Mouse (Mus musculus) neural tube, embryonic 10.5 days (tissue): Measurements from ENCODE around the gene Gpx7.
A peak's percentile ranks its signal among the peaks of the same experiment; 100 is the strongest.

Source experiments
- DNase-seq: peaks from one replicate; pipeline ENCODE4 v3.0.0-alpha.2; 2017; ENCODE audit warnings: low spot score; ENCODE audit errors: extremely low spot score

The Gpx7 gene

DNA sequence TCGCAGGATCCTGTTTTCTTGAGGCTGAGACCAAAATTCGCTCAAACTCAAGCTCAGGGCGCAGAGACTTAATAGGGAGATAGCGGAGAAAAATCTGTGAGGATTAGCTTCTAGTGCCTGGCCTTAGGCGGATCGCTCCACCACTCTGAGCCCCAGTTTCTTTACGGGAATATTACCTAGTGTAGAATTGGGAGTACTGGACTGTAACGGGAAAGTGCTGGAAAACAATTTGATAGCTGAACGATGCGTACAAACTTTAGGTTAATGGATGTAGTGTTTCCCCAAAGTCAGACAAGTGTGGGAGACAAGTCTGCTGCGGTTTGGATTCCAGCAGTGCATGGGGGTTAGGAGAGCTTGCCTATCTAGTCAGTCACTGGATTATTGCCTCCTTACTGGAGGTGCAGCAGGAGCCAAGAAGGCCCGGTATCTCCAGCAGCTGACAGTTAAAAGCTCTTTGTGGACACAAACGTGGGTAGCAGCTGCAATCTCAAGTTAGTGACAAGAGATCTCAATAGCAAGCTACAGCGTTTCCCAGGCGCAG lies at the start of gene Gpx7:
TSS of gene Gpx7 (minus strand) at position 101 of the 541 bp plus-strand sequence.
- DNase-seq: peak; percentile 59

- no peak for DNase-seq
Observed at GRCm38 (mm10) chr4:108456028-108456427, 49.3 kb upstream of the Gpx7 start.

- DNase-seq: no peak
Observed at GRCm38 (mm10) chr4:108448091-108448490, 41.3 kb upstream of the Gpx7 start.

GRCm38 (mm10) chr4:108438082-108438840 lies 31.5 kb upstream of the Gpx7 start:
- peak; percentile 2 for DNase-seq

GRCm38 (mm10) chr4:108436225-108436624 lies 29.5 kb upstream of the Gpx7 start:
- DNase-seq: no peak

DNA sequence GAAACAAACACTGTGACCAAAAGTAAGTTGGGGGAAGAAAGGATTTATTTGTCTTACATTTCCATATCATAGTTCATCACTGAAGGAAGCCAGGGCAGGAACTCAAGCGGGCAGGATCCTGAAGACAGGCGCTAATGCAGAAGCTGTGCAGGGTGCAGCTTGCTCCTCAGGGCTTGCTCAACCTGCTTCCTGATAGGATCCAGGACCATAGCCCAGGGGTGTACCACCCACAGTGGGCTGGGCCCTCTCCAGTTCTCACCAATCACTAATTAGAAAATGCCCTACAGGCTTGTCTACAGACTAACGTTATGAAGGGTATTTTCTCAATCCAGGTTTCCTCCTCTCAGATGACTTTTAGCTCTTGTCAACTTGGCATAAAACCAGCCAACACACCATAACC lies 28.9 kb upstream of the Gpx7 start:
- DNase-seq: no peak

DNA sequence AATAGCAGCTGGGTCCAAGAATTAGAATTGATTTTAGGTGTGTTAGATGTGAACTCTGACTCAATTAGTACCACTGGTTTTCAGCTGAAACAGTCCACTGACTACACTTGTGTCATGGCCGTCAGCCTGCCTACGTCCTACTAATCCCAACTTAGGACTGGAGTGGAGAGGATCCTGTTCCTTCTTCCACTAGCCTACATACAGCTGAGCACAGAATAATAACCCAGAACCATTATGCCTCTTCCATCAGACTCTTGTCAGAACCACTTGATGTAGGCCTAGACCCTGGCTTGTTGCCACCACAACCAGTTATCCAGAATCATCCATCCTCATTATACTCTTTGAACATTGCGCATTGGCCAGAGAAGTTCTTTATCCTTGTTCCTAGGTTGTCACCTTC lies 28.0 kb upstream of the Gpx7 start:
- DNase-seq: no peak

DNA sequence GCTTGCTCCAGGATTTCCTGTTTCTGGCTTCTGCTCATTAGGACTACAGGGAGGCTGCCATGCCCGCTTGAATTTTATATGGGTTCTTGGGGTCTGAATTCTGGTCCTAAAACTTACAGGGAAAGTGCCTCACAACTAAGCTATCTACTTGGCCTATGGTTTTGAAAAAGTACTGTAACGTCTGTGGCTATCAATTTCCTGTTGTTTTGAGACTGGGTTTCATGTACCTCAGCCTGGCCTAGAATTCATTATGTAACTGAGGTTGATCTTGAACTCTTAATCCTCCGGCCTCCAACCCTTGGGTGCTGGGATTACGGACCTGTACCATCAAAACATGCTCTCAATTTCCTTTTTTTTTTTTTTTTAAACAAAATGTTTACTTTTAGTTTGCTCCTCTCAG lies 27.5 kb upstream of the Gpx7 start:
- no peak for DNase-seq

GRCm38 (mm10) chr4:108433341-108433740 lies 26.6 kb upstream of the Gpx7 start:
- peak; percentile 33 for DNase-seq

DNA sequence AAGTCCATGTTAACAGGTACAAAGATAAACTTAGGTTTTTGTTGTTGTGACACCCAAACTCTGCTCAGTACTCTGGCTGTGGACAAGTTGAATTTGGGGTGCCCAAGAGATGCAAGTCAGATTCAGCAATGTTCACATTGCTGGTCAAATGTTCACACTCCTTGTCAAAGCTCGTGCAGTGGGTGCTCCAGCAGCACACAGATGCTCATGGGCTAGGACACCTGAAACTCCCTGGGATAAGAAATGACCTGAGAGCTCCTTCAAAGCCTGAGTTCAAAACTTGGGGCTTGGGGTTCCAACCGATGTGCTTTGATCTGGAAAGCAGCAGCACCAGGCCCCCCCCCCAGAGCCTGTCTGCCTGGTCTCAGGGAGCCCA lies 24.8 kb upstream of the Gpx7 start:
- DNase-seq: no peak

GRCm38 (mm10) chr4:108430656-108431560 lies 24.1 kb upstream of the Gpx7 start:
- DNase-seq: peak; percentile 69

DNA sequence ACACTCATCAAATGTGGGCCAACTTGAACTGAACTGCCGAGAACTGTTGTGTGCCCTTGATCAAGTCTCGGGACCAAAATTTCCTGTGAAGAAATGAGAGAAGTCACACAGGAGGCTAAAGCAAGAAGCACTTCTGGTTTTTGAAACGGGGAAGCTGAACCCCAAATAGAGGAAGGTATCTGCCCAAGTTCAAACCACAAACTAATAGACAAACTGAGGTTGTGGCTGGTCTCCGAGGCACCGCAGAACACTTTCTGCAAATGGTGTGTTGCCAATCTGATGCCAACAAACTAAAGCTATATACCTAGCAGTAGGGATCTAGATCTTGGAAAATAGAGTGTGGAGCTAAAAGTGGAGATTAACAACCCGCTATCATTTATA lies 21.6 kb upstream of the Gpx7 start:
- DNase-seq: no peak

DNA sequence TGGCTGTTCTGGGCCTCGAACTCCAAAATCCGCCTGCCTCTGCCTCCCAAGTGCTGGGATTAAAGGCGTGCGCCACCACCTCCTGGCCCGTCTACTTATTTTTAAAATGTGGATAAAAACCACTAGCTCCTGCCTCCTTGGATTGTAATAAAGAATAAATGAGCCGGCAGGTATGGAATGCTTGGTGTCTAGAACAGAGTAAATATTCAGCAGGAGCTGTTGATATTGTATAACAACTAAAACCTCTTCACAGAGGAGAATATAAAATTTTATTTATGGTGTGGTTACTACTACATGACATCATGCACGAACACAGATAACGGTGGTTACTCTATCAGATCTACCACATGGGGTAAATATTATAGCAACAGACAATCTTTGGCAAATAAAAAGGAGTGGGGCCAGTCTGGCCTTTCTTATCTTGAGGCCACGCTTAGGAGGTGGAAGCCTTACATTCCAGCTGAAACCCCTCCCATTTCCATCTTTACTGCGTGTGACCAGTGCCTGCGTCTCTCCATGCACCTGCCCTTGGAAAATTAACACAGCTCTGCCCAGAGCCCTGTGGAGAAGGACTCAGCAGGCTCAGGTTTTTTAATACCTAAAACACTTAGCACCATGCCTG lies 21.1 kb upstream of the Gpx7 start:
- DNase-seq: no peak

DNA sequence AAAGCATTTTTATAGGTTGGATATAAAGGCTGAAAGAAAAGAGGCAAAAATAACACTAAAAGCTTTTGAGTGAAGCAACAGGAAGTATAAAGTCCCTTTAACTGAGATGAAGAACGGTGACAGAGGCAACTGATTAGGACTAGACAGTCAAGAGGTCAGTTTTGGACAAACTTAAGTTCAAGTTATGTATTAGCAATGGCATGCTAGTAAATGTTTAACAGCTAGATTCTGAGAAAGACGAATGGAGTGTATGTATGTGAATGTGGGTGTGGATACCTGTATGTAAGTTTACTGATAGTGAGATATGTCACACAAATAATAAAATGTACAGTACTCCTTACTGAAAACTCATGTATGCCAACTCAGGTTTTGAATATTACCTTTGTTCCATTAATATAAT lies 17.8 kb upstream of the Gpx7 start:
- DNase-seq: no peak

DNA sequence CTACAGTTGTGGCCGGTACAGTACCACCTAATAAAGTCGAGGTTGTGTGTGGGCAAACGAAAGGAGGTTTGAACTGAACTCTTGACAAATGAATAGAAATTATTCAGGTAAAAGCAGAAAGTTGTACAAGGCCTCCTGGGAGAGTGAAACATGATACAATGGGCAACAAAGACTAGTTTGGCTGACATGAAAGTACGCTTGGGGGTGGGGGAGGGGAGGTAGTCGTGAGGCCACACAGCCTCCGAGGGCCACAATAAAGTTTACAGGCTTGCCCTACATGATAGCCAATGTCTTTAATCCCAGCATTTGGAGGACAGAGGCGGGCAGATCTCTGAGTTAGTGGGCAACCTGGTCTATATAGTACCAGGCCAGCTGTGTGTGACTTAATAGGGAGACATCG lies 860 bp upstream of the Gpx7 start:
- peak; percentile 32 for DNase-seq

DNA sequence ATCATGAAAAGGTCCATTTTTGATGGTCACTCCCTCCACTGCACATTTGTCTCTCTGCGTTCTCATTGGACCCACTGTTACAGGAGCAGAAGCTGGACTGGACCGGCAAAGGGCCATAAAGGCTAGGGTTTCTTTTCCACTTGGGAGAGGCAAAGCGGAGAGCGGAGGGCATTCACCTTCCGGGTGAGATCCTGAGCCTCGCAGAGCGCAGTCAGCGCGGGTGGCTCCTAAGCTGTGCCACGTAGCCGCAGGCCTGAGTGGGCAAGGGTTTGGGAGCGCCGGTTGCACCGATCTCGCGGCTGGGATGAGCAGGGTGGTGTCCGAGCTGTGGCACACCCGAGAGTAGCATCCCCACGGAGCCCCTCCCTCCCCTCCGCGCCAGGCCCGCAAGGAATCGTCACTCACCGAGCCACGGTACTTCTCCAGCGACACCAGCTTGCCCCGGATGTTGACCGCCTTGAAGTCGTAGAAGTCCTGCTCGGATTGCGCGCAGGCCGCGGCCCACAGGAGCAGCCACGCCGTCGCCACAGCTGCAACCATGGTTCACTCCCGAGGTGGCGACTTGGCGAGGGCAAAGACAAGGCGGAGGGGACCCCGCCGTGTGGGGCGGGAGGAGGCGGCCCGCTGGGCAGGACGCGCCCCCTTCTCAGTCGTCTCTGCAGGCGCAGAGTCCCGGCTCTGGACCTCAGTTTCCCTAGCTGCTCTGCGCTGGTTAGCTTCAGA lies 462 bp downstream of the Gpx7 start:
- DNase-seq: peak; percentile 72

- peak; percentile 38 for DNase-seq
Observed at GRCm38 (mm10) chr4:108405766-108406137, 1.0 kb downstream of the Gpx7 start.

- DNase-seq: no peak
Observed at GRCm38 (mm10) chr4:108403861-108404635, 2.7 kb downstream of the Gpx7 start.

DNA sequence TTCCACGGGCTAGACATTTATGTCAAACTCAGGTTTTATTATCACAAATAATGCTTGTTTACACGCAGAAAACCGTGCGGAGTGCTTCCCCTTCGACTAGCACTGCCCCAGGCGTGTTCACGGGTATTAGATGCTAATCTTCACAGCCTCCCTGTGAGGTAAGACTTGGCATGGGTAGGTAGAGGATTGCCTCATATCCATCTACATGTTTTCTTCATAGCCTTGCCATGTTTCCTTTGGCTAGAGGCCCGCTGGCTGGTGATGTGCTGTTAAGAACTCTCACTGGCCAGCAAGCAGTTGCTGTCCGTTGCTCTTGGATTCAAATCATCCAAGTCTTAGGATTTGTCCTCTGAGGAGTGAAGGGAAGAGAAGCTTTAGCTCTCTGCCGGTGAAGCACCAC lies 6.4 kb downstream of the Gpx7 start:
- DNase-seq: no peak

DNA sequence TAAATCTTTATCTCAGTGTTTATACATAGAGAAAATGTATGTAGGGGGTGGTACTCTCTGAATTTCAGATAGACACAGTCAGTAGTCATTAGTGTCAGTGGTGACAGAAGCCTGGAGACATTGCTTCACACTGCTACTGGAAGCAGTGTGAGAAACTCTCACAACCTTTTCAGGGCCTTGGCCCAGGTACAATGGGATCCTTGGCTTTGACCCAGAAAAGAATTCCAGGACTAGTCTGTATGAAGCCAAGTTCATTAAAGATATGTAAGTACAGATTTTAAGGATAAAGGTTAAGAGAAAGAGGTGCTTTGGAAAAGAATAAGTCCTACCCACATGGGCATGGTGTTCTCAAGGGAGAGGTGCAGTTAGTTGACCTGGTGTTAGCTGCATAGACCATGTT lies 12.5 kb downstream of the Gpx7 start:
- DNase-seq: no peak

- DNase-seq: no peak
Observed at GRCm38 (mm10) chr4:108392558-108392957, 14.2 kb downstream of the Gpx7 start.
